Mouse (Mus musculus): ENCODE results near the gene Asgr2.
"Not testable (repeated sequence)": the region's sequence is repeated elsewhere in the genome, so short reads cannot be mapped to it uniquely, and the experiment has no call there.

The Asgr2 gene

GRCm38 (mm10) chr11:70097396-70097795 lies 5.0 kb downstream of the Asgr2 start:
- no peak for DNase-seq

GRCm38 (mm10) chr11:70099102-70099501 lies 6.7 kb downstream of the Asgr2 start:
- DNase-seq = no peak

GRCm38 (mm10) chr11:70099809-70100208 lies 7.4 kb downstream of the Asgr2 start:
- no peak for DNase-seq

GRCm38 (mm10) chr11:70103701-70104315 lies 11.4 kb downstream of the Asgr2 start:
- no peak for DNase-seq

- DNase-seq = no peak
These were observed 14.6 kb downstream of the Asgr2 start for GRCm38 (mm10) chr11:70107085-70107484.

GRCm38 (mm10) chr11:70110146-70110545 lies 17.7 kb downstream of the Asgr2 start:
- DNase-seq = peak; percentile 65

GRCm38 (mm10) chr11:70114562-70114961 lies 22.1 kb downstream of the Asgr2 start:
- no peak for DNase-seq

GRCm38 (mm10) chr11:70115901-70116300 lies 23.5 kb downstream of the Asgr2 start:
- no peak for DNase-seq

- no peak for DNase-seq
These were observed 37.5 kb downstream of the Asgr2 start, which contains the start of gene Mgl2 for GRCm38 (mm10) chr11:70129926-70130379. Mgl2 (plus strand) TSS chr11:70130329.

GRCm38 (mm10) chr11:70135001-70135400 lies 42.6 kb downstream of the Asgr2 start:
- not testable (repeated sequence) for DNase-seq

- not testable (repeated sequence) for DNase-seq
These were observed 43.5 kb downstream of the Asgr2 start for GRCm38 (mm10) chr11:70135925-70136324.

- DNase-seq = no peak
These were observed 46.7 kb downstream of the Asgr2 start for GRCm38 (mm10) chr11:70139171-70139570.

GRCm38 (mm10) chr11:70151072-70151471 lies 58.6 kb downstream of the Asgr2 start:
- DNase-seq = no peak
